Mouse (Mus musculus) spleen, adult 2 months (tissue): ENCODE measurements at regions not wholly inside any gene's neighbourhood (a gene's known extent, or its start where the extent isn't known, plus 50 kb on each side); places are given as distances from the start of the nearest gene placed in this dataset.

ENCODE experiments used
- CTCF ChIP-seq: fragments of 200-500 bp; IDR thresholded peaks from 2 replicates; pipeline ENCODE4 v1.5.1; 2011; ENCODE audit warnings: mild to moderate bottlenecking, inconsistent platforms; ENCODE audit not compliant: insufficient read depth, insufficient read length, insufficient replicate concordance; ENCODE audit errors: extremely low read depth
- POLR2A ChIP-seq: fragments of 200-500 bp; IDR thresholded peaks from 2 replicates; pipeline ENCODE4 v1.6.1; 2011; ENCODE audit warnings: low read depth, low read length, inconsistent platforms

- TF ChIP-seq CTCF (no peak), POLR2A (no peak)
Measured at GRCm38 (mm10) chr15:51634726-51635125, 2250.0 kb upstream of the Gm7489 start.
